Mouse (Mus musculus): Measurements from ENCODE around the gene Ptpn3.

The Ptpn3 gene

DNA sequence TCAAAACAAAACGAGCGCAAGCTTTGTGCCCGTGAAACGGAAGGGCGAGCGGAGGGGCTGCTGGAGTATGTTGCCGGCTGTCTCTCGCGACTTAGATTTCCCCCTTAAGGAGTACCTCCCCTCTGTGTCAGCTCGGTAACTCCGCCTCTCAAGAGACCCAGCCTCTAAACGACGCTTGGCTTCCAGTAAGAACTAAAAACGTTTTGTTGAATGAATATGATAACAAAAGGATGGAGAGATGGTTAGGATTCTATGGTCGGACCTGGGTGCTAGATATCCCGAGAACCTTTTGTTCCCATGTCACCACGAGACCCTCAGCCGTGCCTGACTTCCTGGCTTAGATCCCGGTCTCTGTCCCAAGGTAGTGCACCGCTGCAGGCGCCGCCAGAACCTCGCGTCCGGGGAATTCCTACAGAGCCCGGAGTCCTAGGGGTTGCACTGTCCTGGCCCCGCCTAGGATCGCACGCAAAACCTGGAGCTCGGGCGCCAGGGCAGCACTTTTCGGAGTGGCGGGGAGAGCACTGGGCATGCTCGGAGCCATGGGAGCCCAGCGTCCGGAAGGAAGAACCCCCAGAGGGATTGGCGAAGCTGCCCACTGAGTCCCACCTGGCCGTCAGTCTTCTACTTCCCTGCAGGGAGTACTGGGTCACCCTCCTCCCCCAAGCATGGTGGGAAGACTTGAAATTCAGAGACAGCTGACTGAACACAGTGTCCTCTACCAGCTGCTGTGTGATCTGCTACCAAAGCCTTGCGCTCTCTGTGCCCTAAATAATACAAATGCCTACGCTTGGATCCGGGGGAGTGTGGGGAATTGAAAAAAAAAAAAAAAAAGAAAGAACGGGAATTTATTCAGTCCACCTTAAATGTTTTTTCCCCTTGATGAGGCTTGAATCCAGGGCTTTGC is at the start of gene Ptpn3:
TSS of gene Ptpn3 (minus strand) at position 428 of the 904 bp plus-strand sequence.
- DNase-seq: peak; percentile 87

DNA sequence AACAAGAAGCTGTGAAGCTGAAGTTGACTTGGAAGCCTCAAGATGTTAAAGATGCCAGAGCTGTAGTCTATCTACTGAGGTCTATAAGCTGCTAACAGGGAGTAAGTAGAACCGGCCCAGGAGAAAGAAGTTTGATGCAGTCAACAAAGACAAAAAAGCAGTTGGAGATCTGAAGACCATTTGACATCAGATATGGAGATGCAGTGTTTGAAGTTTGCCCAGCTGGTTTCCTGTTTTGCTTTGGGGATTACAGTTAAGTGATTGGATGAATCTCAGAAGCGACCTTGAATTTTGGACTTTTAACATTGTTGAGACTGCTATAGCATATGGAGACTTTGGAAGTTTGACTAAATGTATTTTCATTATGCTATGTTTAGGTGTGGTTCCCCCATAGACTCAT is 48.9 kb upstream of the Ptpn3 start:
- DNase-seq: no peak

DNA sequence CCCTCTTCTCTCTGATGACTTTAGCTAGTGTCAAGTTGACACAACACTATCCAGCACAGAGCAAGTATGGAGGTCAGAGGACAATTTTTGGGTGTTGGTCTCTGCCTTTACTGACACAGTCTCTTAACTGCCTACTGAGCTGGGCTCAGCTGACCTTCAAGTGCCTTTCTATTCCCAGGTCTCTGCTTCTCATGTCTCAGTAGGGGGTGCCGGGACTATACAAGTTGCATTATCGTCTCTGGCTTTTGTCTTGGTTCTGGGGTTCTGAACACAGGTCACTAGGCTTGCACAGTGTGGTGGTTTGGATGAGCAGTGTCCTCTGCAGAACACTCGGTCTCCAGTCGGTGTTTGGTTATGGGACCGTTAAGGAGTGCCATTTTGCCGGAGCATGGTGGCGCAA is 42.4 kb upstream of the Ptpn3 start:
- DNase-seq: no peak

DNA sequence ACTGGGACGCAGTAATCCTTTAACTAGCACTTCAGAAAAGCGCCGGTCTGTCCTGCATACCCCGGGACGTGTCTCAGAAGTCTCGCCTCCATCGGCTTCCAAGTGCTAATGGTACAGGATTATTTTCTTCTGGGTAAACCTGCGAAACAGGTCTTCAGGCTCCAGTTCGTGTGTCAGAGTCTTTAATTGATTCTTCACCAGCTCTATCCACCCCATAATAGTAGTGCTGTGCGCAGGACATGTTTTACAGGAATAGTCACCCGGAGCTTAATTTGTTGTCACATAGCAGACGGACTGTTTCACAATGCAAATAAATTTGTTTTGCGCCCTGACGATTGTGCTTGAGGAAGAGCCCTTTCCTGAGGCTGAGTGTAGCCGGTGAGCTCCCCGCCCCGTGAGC is 37.3 kb upstream of the Ptpn3 start:
- DNase-seq: no peak

DNA sequence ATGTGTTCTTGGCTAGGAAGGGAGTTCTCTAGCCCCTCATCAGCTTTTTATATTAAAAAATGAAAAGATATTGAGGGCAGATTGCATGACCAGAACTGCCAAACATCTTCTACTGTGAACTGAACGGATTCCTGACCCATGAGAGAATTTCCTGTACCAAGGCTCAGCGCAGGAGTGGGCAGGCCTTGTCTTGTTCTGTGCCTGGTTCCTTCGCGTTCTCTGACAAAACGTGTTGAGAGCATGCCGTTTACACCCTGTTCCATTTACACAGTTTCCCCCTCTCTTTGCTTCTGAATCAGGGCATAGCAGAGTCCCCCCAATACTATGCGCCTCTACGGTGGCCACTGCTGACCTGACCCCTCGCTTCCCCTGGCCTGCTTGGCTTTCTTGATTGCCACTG is 36.4 kb upstream of the Ptpn3 start:
- no peak for DNase-seq

DNA sequence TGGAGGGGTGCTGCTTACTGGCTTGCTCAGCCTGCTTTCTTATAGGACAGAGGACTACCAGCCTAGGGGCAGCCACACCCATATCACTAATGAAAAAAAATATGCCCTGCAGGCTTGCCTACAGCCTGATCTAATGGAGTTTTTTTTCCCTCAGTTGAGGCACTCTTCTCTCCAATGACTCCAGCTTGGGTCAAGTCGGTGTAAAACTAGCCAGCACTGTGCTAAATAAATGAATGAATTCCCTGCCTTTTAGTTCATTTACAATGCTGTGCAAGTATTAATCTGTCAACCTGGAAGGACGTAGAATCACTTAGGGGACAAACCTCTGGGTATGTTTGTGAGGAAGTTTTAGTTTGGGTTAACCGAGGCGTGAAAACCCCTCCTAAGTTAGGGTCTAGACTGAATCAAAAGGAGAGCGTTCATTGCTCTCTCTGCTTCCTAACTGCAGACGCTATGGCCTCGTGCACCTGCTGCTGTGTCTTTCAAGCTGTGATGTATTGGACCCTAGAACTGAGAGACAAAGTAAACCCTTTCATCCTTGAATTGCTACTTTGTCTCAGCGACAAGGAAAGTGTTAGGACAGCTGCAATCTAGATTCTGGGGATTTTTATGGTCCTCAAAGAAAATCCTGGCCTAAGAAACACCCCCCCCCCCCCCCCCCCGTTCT is 33.5 kb upstream of the Ptpn3 start:
- no peak for DNase-seq

DNA sequence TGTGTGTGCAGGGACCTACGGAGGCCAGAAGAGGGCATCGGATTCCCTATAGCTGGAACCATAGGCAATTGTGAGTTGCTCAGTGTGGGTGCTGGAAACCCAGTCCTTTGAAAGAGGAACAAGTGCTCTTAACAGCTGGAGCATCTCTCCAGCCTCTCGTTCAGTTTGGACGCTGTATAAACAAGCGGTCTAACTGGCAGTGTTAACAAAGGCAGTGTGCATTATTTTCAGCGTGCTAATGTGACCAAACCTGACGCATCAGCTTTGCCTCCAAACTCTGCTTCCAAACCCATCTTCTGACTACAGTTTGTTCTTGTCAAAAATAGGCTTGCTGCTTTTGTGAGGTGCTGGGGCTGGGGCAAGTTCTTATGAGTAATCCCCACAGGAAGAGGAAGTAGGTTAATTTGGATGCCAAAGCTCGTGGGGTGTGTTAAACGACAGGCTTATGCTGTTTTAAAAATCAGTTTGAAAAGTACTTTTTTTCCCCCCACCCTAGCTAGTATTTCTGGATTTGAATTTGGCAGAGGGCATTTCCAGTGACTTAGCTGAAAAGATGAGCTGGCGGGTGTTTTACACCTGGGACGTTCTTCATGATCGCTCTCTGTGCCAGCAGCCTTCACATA is 32.4 kb upstream of the Ptpn3 start:
- DNase-seq: no peak

DNA sequence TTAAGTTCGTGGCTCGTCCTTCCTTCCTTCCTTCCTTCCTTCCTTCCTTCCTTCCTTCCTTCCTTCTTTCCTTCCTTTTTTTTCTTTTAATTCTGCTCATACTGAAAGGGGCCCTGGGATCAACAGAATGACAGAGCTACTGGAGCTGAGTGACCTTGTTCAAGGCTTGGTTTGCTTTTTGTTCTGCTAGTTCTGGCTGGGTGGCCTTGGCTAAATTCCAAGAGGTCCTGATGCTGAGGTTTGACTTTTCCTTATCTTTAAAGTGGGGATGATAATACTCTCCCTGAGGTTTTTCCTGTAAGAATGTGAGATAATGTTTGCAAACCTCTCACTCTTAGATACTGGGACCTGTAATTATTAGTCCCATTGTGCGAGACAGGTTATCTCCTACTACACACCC is 30.9 kb upstream of the Ptpn3 start:
- DNase-seq: no peak

DNA sequence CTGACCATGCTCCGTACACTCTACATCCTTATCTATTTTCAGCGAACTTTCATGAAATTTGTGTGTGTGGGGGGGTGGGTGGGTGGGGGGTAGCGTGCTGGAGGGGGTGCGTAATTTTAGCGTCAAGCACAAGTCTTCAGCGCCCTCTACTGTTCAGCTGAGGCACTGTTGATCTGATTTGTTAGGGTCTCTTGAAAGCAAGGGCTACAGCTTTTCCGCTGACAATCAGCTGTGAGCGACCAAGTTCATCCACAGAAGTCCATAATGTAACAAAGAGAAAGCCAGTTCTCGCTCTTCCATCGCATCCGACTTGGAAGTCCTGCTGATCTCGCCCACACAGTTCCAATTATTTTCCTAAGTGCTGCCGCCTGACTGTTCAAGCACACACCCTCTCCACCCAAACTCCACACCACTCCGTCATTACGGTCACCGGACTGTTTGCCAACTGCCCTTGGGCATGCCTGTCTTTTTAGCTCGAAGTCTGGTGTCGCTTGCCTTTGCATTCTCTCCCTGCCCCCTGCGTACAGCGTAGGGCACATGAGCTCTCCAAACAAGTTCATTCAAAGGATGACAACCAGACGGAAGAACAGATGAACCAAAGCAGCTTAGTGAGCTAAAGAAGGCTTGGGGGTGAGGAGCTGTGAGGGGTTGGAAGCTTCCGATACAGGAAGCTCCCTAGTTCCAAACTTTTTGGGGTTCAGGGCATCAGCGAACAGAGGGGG is 19.1 kb upstream of the Ptpn3 start:
- no peak for DNase-seq

DNA sequence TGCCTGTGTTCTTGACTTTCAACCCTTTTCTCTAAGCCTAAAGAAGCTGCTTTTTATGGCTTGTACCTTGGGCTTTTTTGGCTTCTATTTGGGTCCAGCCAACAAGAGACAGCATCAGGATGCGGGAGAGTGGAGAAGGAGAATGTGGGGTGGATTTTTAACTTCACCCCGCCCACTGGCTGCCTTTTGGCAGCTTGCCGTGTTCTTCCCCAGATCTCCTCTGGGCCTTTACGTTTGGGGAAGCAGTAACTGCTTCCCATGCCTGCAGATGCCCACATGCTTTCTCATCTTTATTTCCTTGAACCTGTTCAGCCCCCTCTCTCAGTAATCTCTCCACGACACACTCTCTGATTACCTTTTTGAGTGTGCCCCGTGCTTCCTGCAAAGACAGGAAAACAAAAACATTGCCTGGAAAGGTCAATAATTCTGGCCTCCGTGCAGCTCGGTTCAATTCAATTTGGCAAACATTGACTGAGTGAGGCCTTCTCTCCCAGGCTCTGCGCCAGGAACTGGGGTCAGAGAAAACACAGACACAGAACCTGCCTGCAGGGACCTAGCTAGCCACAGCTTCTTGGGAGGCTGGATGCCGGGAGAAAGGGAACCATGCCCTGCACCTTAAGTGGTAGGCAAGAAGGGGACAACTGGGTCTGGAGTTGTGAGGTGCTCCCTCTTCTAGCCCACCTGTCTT is 17.0 kb upstream of the Ptpn3 start:
- DNase-seq: no peak

DNA sequence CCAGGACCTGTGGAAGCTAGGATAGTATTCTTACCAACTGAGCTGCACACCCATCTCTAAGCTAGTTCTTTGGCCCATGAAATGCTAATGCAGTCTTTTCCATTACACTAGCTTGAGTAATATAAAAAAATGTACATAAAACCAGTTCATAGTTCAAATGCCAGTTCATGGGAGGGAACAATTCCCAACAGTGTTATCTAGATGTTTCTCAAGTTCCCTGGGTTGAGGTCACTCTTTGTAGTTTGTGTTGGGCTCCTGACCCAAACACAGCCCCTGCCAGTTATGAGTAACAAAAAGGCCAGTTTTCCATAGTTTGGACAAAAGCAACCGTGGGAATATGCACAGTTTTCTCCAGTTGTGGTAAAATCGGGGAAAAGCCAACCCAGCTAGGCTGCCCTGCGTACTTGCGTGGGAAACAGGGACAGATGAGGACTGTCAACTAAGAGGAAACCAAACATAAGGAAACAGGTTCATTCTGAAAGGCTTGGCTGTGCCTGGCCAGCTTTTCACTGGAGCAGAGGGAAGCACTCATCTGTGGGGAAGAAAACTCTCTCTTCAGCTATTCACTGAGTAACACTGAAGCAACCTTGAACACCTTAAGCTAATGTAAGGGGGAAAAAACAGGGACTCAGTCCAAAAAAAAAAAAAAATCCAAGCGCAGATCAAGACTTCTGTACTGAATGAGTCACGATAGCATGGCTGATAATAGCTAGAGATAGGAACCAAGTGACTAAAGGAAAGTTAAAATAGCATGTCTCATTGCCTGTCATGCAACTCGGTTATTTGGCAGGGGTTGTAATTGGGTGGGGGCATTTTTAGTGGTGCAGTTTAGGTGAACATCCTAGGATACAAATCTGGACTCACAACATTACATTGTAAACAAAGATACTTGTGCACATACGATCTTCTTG is 10.9 kb upstream of the Ptpn3 start:
- DNase-seq: no peak

DNA sequence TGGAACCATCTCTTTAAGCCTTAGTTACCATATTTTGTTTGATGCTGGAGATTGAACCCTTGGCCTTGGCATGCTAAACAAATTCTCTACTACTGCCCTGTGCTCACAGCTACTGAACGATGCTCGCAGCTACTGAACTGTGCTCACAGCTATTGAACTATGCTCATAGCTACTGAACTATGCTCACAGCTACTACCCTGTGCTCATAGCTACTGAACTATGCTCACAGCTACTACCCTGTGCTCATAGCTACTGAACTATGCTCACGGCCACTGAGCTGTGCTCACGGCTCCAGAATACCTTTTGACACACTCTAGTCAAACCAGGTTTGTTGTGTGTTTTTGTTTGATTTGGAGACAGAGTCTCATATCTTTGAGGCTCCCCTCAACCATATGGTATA is 10.1 kb upstream of the Ptpn3 start:
- DNase-seq: no peak

DNA sequence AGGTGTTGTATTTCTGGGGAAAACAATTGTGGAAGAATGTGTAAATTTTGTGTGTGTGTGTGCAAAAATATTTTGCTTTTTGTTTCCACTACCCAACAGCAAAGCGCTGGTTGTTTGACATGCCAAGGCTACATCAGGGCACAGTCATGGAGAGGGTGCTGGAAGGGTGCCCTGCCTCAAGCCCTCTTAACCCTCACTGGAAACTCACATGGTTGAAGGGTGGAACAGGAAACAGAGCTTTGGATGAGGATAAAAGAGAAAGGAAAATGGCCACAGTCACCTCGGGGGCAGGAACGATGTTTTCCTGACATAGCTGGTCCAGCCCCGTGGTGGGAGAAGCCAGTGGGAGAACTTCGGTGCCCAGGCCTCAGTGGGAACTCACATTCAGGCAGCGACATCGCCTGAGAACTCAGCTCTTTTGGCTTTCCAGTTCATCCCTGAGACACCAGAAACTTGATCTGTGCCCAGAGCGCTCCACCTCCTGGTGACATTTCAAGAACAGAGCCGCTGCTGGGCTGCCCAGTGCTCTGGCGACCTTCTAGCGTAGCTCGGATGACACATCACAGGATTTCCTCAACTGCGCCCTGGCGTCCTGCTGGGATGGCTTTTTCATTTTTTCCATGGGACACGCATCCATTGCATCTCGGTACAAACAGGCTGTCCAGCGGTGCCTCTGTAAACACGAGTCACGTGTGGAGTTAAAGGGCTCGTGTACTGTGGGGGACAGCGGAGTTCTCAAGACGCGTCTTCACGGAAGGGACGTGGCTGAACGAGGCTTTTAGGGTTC is 6.8 kb upstream of the Ptpn3 start:
- DNase-seq: no peak

DNA sequence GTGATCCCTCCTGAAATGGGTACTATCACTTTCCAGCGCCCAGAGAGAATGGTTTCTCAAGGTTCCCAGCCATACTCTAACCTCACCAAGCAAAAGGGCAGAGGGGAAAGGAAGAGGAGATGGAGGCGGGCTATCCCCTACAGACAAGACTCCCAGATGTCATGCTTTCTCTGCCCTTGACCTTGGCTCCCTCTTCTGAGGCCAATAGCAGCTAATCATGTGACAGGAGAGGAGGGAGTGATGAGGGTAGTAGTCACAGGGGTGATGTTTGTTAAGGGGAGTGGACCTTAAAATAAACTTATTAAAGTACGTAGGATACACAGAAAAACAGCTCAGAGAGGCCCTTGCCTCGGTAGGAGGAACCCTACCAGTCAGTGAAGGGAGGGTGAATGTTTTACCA is 6.1 kb upstream of the Ptpn3 start:
- DNase-seq: no peak

DNA sequence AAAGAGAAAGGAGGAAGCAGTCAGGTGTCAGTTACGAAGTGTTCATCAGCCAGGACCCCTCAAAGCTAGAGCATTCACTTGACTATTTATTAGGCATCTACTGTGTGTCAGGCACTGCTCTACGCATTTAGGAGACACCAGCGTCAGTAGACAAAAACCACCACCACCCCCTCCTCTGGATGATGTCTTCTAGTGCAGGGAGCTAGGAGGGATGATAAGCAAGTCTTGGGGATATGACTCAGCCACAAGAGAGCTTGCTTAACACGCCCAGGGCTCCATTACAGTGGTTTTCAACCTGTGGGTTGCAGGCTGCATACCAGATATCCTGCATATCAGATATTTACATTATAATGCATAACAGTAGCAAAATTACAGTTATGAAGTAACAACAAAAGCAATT is 4.6 kb upstream of the Ptpn3 start:
- no peak for DNase-seq

DNA sequence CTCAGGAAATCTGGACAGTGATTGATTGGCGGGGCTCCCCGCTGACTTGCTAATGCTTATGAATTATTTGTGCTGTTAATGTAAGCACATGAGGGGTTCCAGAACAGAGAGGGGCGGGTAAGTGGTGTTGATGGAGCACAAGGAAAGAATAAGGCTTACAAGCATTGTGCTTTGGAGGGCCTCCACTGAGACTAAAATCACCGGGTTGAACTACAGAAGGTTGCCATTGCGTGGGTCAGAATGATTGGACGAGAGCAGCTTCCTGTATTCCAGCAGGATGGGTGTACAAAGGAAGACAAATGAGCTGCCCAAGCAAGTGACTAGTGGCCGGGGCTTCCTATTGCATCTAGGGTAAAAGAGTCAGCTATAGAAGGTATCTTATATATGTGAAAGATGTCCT is 4.0 kb upstream of the Ptpn3 start:
- no peak for DNase-seq

DNA sequence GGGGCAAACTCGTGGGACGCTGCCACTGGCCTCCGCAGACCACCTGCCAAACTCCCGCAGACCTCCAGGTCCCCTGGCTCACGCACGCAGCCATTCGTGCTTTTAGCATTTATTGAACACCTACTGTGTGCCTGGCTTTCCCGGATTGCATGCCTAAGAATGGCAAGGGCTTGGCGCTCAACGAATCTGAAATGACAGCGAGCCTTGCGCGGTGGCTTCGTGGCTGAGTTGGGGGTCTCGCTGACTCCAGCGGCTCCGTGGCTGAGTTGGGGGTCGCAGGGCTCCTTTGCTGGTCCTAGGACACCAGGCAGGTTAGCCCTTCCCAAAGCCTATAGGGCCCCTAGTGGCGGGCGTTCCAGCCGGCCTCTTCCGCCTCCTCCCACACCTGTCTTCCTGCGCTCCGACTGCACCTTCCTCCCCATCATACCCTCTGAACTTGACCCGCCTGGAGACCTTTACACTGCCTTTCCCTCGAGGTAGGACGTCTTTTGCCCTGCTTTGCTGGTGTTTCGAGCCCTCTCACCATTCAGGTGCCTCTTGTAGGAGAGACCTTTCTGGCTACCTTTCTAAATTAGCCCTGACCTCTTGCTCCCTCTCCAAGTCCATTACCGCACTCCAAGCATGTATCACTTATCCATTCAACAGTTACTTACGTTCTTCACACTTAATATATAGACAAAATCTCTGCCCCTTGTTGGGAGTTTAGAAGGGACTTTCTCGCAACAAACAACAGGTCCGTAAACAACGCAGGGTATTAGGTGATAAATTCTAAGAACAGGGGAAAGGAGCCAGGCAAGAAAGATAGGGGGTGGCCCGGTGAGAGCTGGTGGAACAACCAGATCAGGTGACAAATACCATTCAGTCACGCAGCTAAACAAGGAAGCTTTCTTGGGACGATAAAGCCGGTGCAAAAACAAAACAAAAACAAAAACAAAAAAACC is 898 bp downstream of the Ptpn3 start:
- peak; percentile 81 for DNase-seq

DNA sequence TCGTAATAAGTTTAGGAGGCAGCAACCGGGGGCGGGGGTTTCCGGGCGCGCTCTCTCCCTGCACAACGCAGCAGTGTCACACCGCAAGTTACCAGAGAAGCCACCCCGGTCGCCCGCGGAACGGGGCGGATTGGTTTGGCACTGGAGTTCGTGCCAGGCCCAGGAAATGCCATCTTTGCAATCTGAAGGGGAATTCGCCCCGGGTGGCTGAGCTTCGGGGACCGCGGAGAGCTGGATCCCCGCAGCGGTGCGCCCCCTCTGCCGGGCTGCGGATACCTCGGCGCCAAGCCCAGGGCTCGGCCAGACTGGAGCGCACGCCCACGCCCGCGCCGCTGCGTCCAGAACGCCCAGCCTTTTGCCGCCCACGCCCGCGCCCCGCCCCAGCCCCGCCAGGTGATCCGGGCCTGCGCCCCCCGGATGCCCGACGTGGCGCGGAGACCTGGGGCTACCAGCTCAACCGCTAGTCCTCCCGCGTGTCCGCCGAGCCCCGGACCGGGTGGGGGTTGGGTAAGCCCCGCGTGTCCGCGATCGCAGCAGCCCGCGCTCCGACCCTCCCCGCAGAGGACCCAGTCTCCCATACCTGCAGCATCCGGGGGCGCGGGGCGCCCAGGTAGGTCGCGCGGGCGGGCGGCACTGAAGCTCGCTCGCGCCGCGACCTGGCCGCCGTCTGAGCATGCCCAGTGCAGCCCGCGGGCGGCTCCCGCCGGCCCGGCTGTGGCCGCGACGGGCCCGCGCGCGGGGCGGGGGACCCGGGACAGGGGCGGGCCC is 1.8 kb downstream of the Ptpn3 start:
- no peak for DNase-seq

DNA sequence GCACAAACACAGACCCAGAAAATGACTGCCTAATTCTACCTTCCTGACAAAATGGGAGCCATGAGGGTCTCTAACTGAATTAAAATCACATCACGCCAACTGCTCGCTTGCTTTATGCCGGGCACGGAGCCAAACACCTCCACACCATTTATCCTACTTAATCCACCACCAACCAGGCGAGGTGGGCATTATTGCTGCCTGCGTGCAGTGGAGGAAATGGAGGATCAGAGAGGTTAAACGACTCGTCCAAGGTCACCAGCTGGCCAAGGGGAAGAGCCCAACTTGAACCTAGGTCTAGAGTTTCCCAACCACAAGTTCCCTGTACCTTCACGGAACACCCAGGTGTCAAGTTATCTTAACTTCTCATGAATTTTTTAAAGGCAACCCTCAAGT is 2.3 kb downstream of the Ptpn3 start:
- peak; percentile 56 for DNase-seq
